Mouse (Mus musculus) monocyte, adult 5-6 weeks (primary cell): ENCODE data around the gene Mael. TPM values are rescaled to one million over a fixed set of nuclear protein-coding genes. Genes with fewer than 3 reads are reported as not detected.

Source experiments
- ATAC-seq: fragments of 153-309, 156-312 bp; replicated peaks from 2 replicates; pipeline ENCODE4 v1.8.0; 2017; ENCODE audit warnings: mild to moderate bottlenecking; ENCODE audit not compliant: low TSS enrichment, insufficient number of reproducible peaks, severe bottlenecking, poor library complexity, low FRiP score
- total RNA-seq: library from RNA; stranded (forward); fragments of 200-1000, 200-491, 200-594 nt; gene quantifications from 3 replicates; pipeline ENCODE4 v1.2.3, GENCODE M21; 2017

The Mael gene
- total RNA-seq, 1 experiment from 2014 or later = not detected

- ATAC-seq = no peak
These were observed 79.9 kb downstream of the Mael start for GRCm38 (mm10) chr1:166158664-166159063.

GRCm38 (mm10) chr1:166157712-166158111 is 80.8 kb downstream of the Mael start:
- no peak for ATAC-seq

DNA sequence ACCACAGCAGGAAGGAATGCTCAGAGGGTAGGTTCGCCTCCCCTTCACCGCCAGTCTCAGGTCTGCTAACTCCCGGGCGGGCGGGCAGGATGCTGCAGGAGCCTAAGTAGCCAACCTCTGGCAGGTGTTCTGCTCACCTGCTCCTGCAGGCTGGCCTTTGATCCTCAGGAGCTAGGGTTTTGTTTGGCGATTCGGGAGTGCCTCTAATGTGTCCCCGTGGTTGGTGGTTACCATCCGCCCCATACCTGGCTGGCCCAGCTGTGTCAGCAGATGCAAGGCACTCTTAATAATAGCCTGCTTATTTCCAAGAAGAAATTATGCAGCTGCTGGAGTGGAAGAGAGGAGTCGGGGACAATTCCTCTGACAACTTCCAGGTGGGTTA is 83.4 kb downstream of the Mael start:
- ATAC-seq = no peak

GRCm38 (mm10) chr1:166154162-166155112 is 84.1 kb downstream of the Mael start:
- peak; percentile 68 for ATAC-seq

DNA sequence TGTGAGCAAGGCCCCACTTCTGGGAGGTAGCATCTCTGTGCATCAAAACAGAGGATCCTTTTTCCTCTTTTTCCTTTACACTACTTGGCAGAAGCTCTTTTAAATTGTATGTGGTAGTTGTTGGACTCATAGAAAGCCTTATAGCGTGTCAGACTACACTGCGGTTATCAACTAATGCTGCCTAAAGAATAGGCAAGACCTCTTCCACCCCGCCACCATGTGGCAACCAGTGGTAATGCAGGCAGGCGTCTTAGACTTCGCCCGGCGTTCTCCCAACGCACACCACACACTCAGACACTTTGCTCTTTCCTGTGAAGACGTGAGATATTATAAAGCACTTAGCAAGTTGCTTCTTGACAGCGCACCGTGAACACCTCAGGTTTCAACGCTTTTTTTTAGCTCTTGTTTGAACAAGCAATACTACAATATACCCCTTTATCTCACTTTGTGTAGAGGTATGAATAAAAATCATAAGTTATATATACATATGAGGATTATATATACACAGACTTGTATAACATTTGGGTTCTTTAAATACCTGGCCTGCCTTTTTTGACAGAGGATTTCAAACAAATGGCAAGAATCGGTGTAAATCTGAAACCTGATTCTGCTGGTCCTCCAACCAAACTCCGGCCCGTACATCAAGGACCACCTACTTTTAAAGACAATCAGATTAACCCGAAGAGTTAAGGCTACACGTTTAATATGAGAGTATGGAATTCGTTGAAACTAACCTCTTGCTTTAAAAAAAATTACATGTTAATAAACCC is 85.0 kb downstream of the Mael start:
- peak; percentile 61 for ATAC-seq

GRCm38 (mm10) chr1:166152034-166152433 is 86.5 kb downstream of the Mael start:
- no peak for ATAC-seq

DNA sequence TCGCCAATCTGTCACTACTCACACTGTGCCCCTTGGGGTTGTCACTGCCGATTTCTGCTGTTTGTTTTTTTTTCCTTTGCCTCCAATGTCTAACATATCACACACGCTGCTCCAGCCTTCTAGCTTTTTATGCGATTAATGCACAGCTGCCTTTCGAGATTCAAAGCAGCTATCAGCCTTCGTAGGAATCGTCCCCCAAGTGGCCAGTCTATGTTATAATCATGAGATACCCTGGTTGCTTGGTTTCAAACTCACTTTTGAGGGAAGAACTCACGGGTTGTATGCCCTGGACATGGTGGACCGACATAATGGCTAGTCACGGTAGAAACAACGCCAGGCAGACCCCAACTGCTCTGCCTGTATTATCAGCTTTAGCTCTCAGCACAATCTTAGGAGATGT is 87.2 kb downstream of the Mael start:
- no peak for ATAC-seq

Other genes starting within 250 kb of the Mael start
- gene Pou2f1, start 236.1 kb downstream of the Mael start, total RNA-seq = 11.7 to 22.8 TPM (median 18.7 TPM) in 3 replicates
- 0.49 TPM in 1 of 3 replicates, not detected in the others for gene Dusp27, start 110.8 kb downstream of the Mael start, total RNA-seq
- gene Gpa33, start 108.5 kb downstream of the Mael start, total RNA-seq = not detected in 3 replicates
- gene Ildr2, start 15.4 kb upstream of the Mael start, total RNA-seq = 0.10 TPM in 1 of 3 replicates, not detected in the others
- 29.7 to 47.0 TPM (median 31.9 TPM) in 3 replicates for gene Tada1, start 140.3 kb upstream of the Mael start, total RNA-seq
- gene Pogk, start 171.1 kb upstream of the Mael start, total RNA-seq = 18.9 to 52.6 TPM (median 22.9 TPM) in 3 replicates